Mouse (Mus musculus) midbrain, embryonic 14.5 days (tissue): ENCODE results near the gene Stim2. TPM values are rescaled to one million over a fixed set of nuclear protein-coding genes. Genes with fewer than 3 reads are reported as not detected.

Experiments
- ATAC-seq: fragments of 200-750 bp; cut with Nextera tagmentation; 2 replicates; pipeline ENCODE4 v1.8.0; 2017; ENCODE audit warnings: moderate number of reproducible peaks, moderate library complexity; ENCODE audit not compliant: low FRiP score, low TSS enrichment
- DNase-seq: peaks from one replicate; pipeline ENCODE4 v3.0.0-alpha.2; 2015
- H3K27ac ChIP-seq: fragments of 300-500 bp; sonication (generic); replicated peaks from 2 replicates; pipeline ENCODE4 v1.5.1; 2014; ENCODE audit warnings: mild to moderate bottlenecking, low read depth, low read length, moderate library complexity
- H3K27me3 ChIP-seq: fragments of 300-500 bp; sonication (generic); 2 replicates; pipeline ENCODE4 v1.6.1; 2014; ENCODE audit warnings: low read length, control low read depth, mixed read lengths; ENCODE audit not compliant: control insufficient read depth, insufficient read depth
- H3K36me3 ChIP-seq: fragments of 300-500 bp; sonication (generic); 2 replicates; pipeline ENCODE4 v1.6.1; 2014; ENCODE audit warnings: low read length, control low read depth; ENCODE audit not compliant: control insufficient read depth, insufficient read depth
- H3K4me1 ChIP-seq: fragments of 300-500 bp; sonication (generic); 2 replicates; pipeline ENCODE4 v1.6.1; 2014; ENCODE audit warnings: mild to moderate bottlenecking, antibody characterized with exemption, low read length, control low read depth; ENCODE audit not compliant: control insufficient read depth, insufficient read depth
- H3K4me2 ChIP-seq: fragments of 300-500 bp; sonication (generic); 2 replicates; pipeline ENCODE4 v1.6.1; 2014; ENCODE audit warnings: mild to moderate bottlenecking, low read length, moderate library complexity
- H3K4me3 ChIP-seq: fragments of 300-500 bp; sonication (generic); replicated peaks from 2 replicates; pipeline ENCODE4 v1.5.1; 2014; ENCODE audit warnings: low read depth, low read length
- H3K9ac ChIP-seq: fragments of 300-500 bp; sonication (generic); replicated peaks from 2 replicates; pipeline ENCODE4 v1.6.1; 2014; ENCODE audit warnings: mild to moderate bottlenecking, low read length, moderate library complexity
- H3K9me3 ChIP-seq: fragments of 300-500 bp; sonication (generic); 2 replicates; pipeline ENCODE4 v1.6.1; 2016; ENCODE audit warnings: low read length, control low read depth, mixed read lengths; ENCODE audit not compliant: control insufficient read depth
- WGBS: fragments of 180-500 bp; shearing (Covaris S2); extraction: QIAGEN DNeasy Blood & Tissue Kit; methylation state at CpG from one replicate; pipeline ENCODE4 v1.1.7; 2014; 5-methylcytosine and 5-hydroxymethylcytosine counted together
- polyA plus RNA-seq: library from polyadenylated mRNA; unstranded; fragments of >200 nt; fragmentation: Nextera tagmentation; extraction: Ambion mirVana; gene quantifications from 2 replicates; pipeline ENCODE4 v1.2.1, GENCODE M21; 2014

The Stim2 gene
- polyA plus RNA-seq, 1 experiment from 2014 or later: 35.1 TPM

DNA sequence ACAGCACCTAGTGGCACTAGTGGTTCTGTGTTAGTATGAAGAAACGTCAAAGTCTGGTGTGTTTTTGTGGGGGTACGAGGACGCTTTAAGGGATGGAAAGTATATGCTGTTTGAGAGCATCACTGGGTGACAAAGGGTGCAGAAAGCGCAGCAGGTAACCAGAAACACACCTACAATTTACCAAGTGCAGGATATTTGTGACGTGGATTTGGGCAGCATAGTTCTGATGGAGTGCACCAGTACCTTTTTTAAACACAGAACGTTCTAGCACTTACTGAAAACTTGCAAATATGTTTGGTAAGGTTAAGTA, 1.1 kb downstream of the Stim2 start:
- peak overlapping the region; percentile 83 for H3K4me3 ChIP-seq
- H3K9ac ChIP-seq: peak overlapping the region; percentile 87
- ATAC-seq: no peak
- H3K36me3 ChIP-seq: no peaks in the 10 kb centered on the region
- H3K9me3 ChIP-seq: no peaks in the 10 kb centered on the region
- H3K27me3 ChIP-seq: no peaks in the 10 kb centered on the region
- DNase-seq: no peak
- 3% methylated on average over 6 of the region's 6 CpGs for WGBS
- H3K4me1 ChIP-seq: peaks cover 19% of the 10 kb centered on the region
- peak overlapping the region; percentile 90 for H3K27ac ChIP-seq
- H3K4me2 ChIP-seq: peak overlapping the region; percentile 59

GRCm38 (mm10) chr5:53999831-54000230, 1.5 kb downstream of the Stim2 start:
- no peaks in the 10 kb centered on the region for H3K27me3 ChIP-seq
- 0% methylated on average over 2 of the region's 2 CpGs for WGBS
- ATAC-seq (no peak), DNase-seq (peak; percentile 13)
- peaks cover 19% of the 10 kb centered on the region for H3K4me1 ChIP-seq
- H3K36me3 ChIP-seq: no peaks in the 10 kb centered on the region
- no peak overlapping the region for H3K27ac ChIP-seq
- peak overlapping the region; percentile 59 for H3K4me2 ChIP-seq
- no peaks in the 10 kb centered on the region for H3K9me3 ChIP-seq
- H3K4me3 ChIP-seq: peak overlapping the region; percentile 83
- peak overlapping the region; percentile 87 for H3K9ac ChIP-seq

- H3K9ac ChIP-seq: no peak overlapping the region
- peaks cover 20% of the 10 kb centered on the region for H3K4me1 ChIP-seq
- WGBS: 72% methylated on average over 5 of the region's 5 CpGs
- no peak overlapping the region for H3K27ac ChIP-seq
- DNase-seq: no peak
- peak overlapping the region; percentile 59; the same call in 1 of the 2 replicates for H3K4me2 ChIP-seq
- H3K4me3 ChIP-seq: no peak overlapping the region
- H3K27me3 ChIP-seq: no peaks in the 10 kb centered on the region
- no peaks in the 10 kb centered on the region for H3K9me3 ChIP-seq
- ATAC-seq: no peak
- no peaks in the 10 kb centered on the region for H3K36me3 ChIP-seq
Measured at GRCm38 (mm10) chr5:54001021-54001420, 2.7 kb downstream of the Stim2 start.

- WGBS: 70% methylated on average over 2 of the region's 2 CpGs
Measured at GRCm38 (mm10) chr5:54005111-54005864, 7.0 kb downstream of the Stim2 start.

GRCm38 (mm10) chr5:54005865-54006225, 7.5 kb downstream of the Stim2 start:
- H3K9me3 ChIP-seq: no peaks in the 10 kb centered on the region
- H3K4me3 ChIP-seq: no peak overlapping the region
- H3K27ac ChIP-seq: no peak overlapping the region
- H3K9ac ChIP-seq: no peak overlapping the region
- no peak overlapping the region for H3K4me2 ChIP-seq
- H3K27me3 ChIP-seq: no peaks in the 10 kb centered on the region
- H3K4me1 ChIP-seq: peaks cover 8% of the 10 kb centered on the region; the same call in 1 of the 2 replicates
- no peak for ATAC-seq
- H3K36me3 ChIP-seq: no peaks in the 10 kb centered on the region
- DNase-seq: no peak
- 39% methylated on average over 6 of the region's 6 CpGs for WGBS

More at GRCm38 (mm10) chr5:54005111-54005864, 7.0 kb downstream of the Stim2 start:
- DNase-seq: no peak
- Histone ChIP-seq H3K27ac (no peak overlapping the region), H3K9me3 (no peaks in the 10 kb centered on the region), H3K27me3 (no peaks in the 10 kb centered on the region), H3K4me3 (no peak overlapping the region), H3K36me3 (no peaks in the 10 kb centered on the region), H3K4me2 (no peak overlapping the region), H3K4me1 (peaks cover 11% of the 10 kb centered on the region), H3K9ac (no peak overlapping the region)
- ATAC-seq: no peak

- H3K9me3 ChIP-seq: no peaks in the 10 kb centered on the region
- H3K27me3 ChIP-seq: no peaks in the 10 kb centered on the region
- no peaks in the 10 kb centered on the region for H3K36me3 ChIP-seq
- ATAC-seq: no peak
- 97% methylated on average over 1 of the region's 1 CpGs for WGBS
- peaks cover 3% of the 10 kb centered on the region; the same call in 1 of the 2 replicates for H3K4me1 ChIP-seq
- no peak for DNase-seq
- H3K4me3 ChIP-seq: no peak overlapping the region
- H3K9ac ChIP-seq: no peak overlapping the region
- no peak overlapping the region for H3K27ac ChIP-seq
- no peak overlapping the region for H3K4me2 ChIP-seq
Measured at GRCm38 (mm10) chr5:54006845-54007244, 8.5 kb downstream of the Stim2 start.

- no peak overlapping the region for H3K4me3 ChIP-seq
- H3K9ac ChIP-seq: no peak overlapping the region
- no peak overlapping the region for H3K27ac ChIP-seq
- WGBS: 90% methylated on average over 6 of the region's 6 CpGs
- H3K9me3 ChIP-seq: no peaks in the 10 kb centered on the region
- H3K4me1 ChIP-seq: peaks cover 3% of the 10 kb centered on the region; the same call in 1 of the 2 replicates
- no peak overlapping the region for H3K4me2 ChIP-seq
- no peaks in the 10 kb centered on the region for H3K36me3 ChIP-seq
- no peaks in the 10 kb centered on the region for H3K27me3 ChIP-seq
- ATAC-seq (no peak), DNase-seq (no peak)
Measured at GRCm38 (mm10) chr5:54007617-54008016, 9.3 kb downstream of the Stim2 start.

DNA sequence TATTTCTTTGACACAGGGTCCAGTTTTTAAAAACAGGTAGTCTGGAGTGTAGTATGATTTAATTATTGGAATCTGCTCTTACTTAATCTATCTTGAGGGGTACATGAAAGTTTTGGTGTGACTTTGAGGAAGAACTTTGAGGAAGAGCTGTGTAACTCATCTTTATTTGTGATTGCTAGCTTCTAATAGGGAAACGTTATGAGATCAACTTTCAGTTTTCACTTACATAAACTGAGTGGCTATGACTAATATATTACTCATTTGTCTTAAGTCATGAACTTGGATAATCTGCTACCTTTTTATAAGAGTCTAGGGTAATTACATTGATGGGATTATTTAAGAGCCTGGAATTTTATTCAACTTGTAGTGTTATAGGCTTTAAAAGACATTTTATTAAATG, 15.0 kb downstream of the Stim2 start:
- no peaks in the 10 kb centered on the region for H3K36me3 ChIP-seq
- H3K9ac ChIP-seq: no peak overlapping the region
- DNase-seq (no peak), ATAC-seq (no peak)
- WGBS: 81% methylated on average over 1 of the region's 1 CpGs
- no peak overlapping the region for H3K27ac ChIP-seq
- no peaks in the 10 kb centered on the region for H3K9me3 ChIP-seq
- no peak overlapping the region for H3K4me3 ChIP-seq
- no peak overlapping the region for H3K4me2 ChIP-seq
- no peaks in the 10 kb centered on the region for H3K4me1 ChIP-seq
- no peaks in the 10 kb centered on the region for H3K27me3 ChIP-seq

DNA sequence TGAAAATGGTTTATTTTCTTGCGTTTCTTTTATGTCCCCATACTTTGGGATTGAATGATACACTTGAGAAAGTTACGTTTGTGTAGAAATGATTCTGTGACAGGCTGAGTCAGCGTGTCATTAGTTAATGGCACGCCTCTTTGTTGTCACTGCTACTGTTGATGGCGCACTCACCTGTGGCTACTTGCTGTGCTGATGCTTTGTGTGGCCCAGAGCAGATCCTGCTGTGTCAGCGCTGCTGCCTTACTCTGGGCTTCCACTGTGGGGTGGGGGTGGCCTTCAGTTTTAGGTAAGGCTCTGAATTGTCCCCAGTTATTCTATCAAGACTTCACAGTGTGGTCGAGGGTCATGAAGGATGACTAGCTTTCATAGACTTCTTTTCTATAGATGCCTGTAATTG, 18.8 kb downstream of the Stim2 start:
- Histone ChIP-seq H3K27me3 (no peaks in the 10 kb centered on the region), H3K9ac (no peak overlapping the region), H3K9me3 (no peaks in the 10 kb centered on the region), H3K4me1 (no peaks in the 10 kb centered on the region), H3K4me2 (no peak overlapping the region), H3K4me3 (no peak overlapping the region), H3K27ac (no peak overlapping the region), H3K36me3 (no peaks in the 10 kb centered on the region)
- DNase-seq (no peak), ATAC-seq (no peak)
- 51% methylated on average over 7 of the region's 7 CpGs for WGBS
